11 mouse cellular contexts compared by ENCODE assay signal in genomic region chr9:27308561-27308960, GRCm38 (mm10). TPM values are rescaled to one million over a fixed set of nuclear protein-coding genes. Genes with fewer than 3 reads are reported as not detected.
A peak's percentile ranks its signal among the peaks of the same experiment; 100 is the strongest.
DNase-seq lines count a peak whose midpoint lies in the region; ATAC-seq and TF ChIP-seq lines count a peak whose summit lies in the region.
"Had no signal": no experiment of that assay in that cellular context is flagged by ENCODE, and none has a peak within 500 bp of the region (broad histone marks: within the 10 kb centered on the region; RNA-seq: fewer than 3 reads in every experiment).

No protein-coding gene starts in this region.

- peak; percentile 46; the same call in 1 of the 2 replicates for ATAC-seq in embryonic facial prominence, embryonic 11.5 days (replicated peaks; ENCODE audit: insufficient number of reproducible peaks, low FRiP score, low TSS enrichment, low read depth)
- ATAC-seq in hindbrain, embryonic 12.5 days (ENCODE audit: low FRiP score), result peak; percentile 84
- ATAC-seq in neural tube, embryonic 13.5 days (ENCODE audit: low read depth), result peak; percentile 79
- ATAC-seq in megakaryocyte, adult 5-6 weeks (ENCODE audit: poor library complexity, severe bottlenecking), result no peak

- H3K4me3 ChIP-seq in embryonic facial prominence, embryonic 11.5 days (ENCODE audit: low read depth, low read length), result no peak overlapping the region
- no peak overlapping the region for H3K4me3 ChIP-seq in embryonic facial prominence, embryonic 10.5 days
- H3K4me3 ChIP-seq in cerebellum, adult 2 months (replicated peaks; ENCODE audit: insufficient read depth, low read depth, low read length), result peak overlapping the region; percentile 9
- no peak overlapping the region for H3K4me3 ChIP-seq in hindbrain, embryonic 12.5 days
- no peak overlapping the region for H3K4me3 ChIP-seq in neural tube, embryonic 13.5 days
- H3K4me3 ChIP-seq: liver, embryonic 13.5 days had no signal

- H3K4me2 ChIP-seq in embryonic facial prominence, embryonic 11.5 days (ENCODE audit: low read depth, low read length), result no peak overlapping the region
- H3K4me2 ChIP-seq in hindbrain, embryonic 12.5 days (replicated peaks), result peak overlapping the region; percentile 24; the same call in 1 of the 2 replicates
- H3K4me2 ChIP-seq in neural tube, embryonic 13.5 days, result peak overlapping the region; percentile 11; the same call in 1 of the 2 replicates
- H3K4me2 ChIP-seq: heart, embryonic 11.5 days; liver, embryonic 13.5 days had no signal

- no peak for TF ChIP-seq CTCF in cerebellum, adult 2 months (IDR thresholded peaks at IDR 0.05; ENCODE audit: borderline replicate concordance, insufficient read depth, low read depth, low read length)

- no peak overlapping the region; the same call in 1 of the 2 replicates for H3K27ac ChIP-seq in embryonic facial prominence, embryonic 11.5 days (replicated peaks; ENCODE audit: low read depth, low read length)
- H3K27ac ChIP-seq in embryonic facial prominence, embryonic 10.5 days (replicated peaks), result no peak overlapping the region
- peak overlapping the region; percentile 73 for H3K27ac ChIP-seq in cerebellum, adult 2 months (ENCODE audit: insufficient read depth, low read length)
- peak overlapping the region; percentile 85 for H3K27ac ChIP-seq in hindbrain, embryonic 12.5 days
- H3K27ac ChIP-seq in neural tube, embryonic 13.5 days (replicated peaks), result peak overlapping the region; percentile 71
- H3K27ac ChIP-seq: liver, embryonic 13.5 days had no signal

- no peak for TF ChIP-seq POLR2A in cerebellum, adult 2 months (IDR thresholded peaks at IDR 0.05; ENCODE audit: borderline replicate concordance, insufficient read depth, low read length)

- H3K4me1 ChIP-seq in embryonic facial prominence, embryonic 11.5 days (ENCODE audit: control insufficient read depth, insufficient read depth, low read length), result peaks cover 3% of the 10 kb centered on the region; the same call in 1 of the 2 replicates
- H3K4me1 ChIP-seq in embryonic facial prominence, embryonic 10.5 days, result peaks cover 44% of the 10 kb centered on the region
- H3K4me1 ChIP-seq in cerebellum, adult 2 months (ENCODE audit: control insufficient read depth, insufficient read depth, low read length), result peaks cover 65% of the 10 kb centered on the region
- peaks cover 47% of the 10 kb centered on the region for H3K4me1 ChIP-seq in hindbrain, embryonic 12.5 days
- peaks cover 51% of the 10 kb centered on the region for H3K4me1 ChIP-seq in neural tube, embryonic 13.5 days (replicated peaks)
- H3K4me1 ChIP-seq: liver, embryonic 13.5 days had no signal

- H3K27me3 ChIP-seq in embryonic facial prominence, embryonic 11.5 days (ENCODE audit: control insufficient read depth, insufficient read depth, low read length), result no peaks in the 10 kb centered on the region
- no peaks in the 10 kb centered on the region for H3K27me3 ChIP-seq in embryonic facial prominence, embryonic 10.5 days (replicated peaks; ENCODE audit: low read depth, poor library complexity, severe bottlenecking)
- H3K27me3 ChIP-seq in cerebellum, adult 2 months (ENCODE audit: control insufficient read depth, insufficient read depth, low read length), result no peaks in the 10 kb centered on the region
- 0 out of 2 replicates have a peak, but pooled peaks cover 1% of the 10 kb centered on the region for H3K27me3 ChIP-seq in hindbrain, embryonic 12.5 days
- no peaks in the 10 kb centered on the region; the same call in 1 of the 2 replicates for H3K27me3 ChIP-seq in neural tube, embryonic 13.5 days
- H3K27me3 ChIP-seq: liver, embryonic 13.5 days had no signal

- H3K9me3 ChIP-seq in embryonic facial prominence, embryonic 11.5 days (replicated peaks; ENCODE audit: control insufficient read depth, low read length), result no peaks in the 10 kb centered on the region
- H3K9me3 ChIP-seq in embryonic facial prominence, embryonic 10.5 days, result no peaks in the 10 kb centered on the region
- H3K9me3 ChIP-seq in hindbrain, embryonic 12.5 days (replicated peaks), result no peaks in the 10 kb centered on the region
- no peaks in the 10 kb centered on the region for H3K9me3 ChIP-seq in neural tube, embryonic 13.5 days
- H3K9me3 ChIP-seq: liver, embryonic 13.5 days had no signal

- no peak overlapping the region for H3K9ac ChIP-seq in embryonic facial prominence, embryonic 11.5 days (replicated peaks; ENCODE audit: low read length)
- peak overlapping the region; percentile 38; the same call in 1 of the 2 replicates for H3K9ac ChIP-seq in hindbrain, embryonic 12.5 days
- H3K9ac ChIP-seq in neural tube, embryonic 13.5 days, result peak overlapping the region; percentile 61
- H3K9ac ChIP-seq: liver, embryonic 13.5 days had no signal

- WGBS in embryonic facial prominence, embryonic 11.5 days, result 30% methylated on average over 6 of the region's 6 CpGs
- WGBS in embryonic facial prominence, embryonic 10.5 days, result 43% methylated on average over 6 of the region's 6 CpGs
- WGBS in cerebellum, adult 2 months, result 11% methylated on average over 6 of the region's 6 CpGs
- WGBS in hindbrain, embryonic 12.5 days, result 22% methylated on average over 6 of the region's 6 CpGs
- WGBS in neural tube, embryonic 13.5 days, result 23% methylated on average over 6 of the region's 6 CpGs

- peak; percentile 30 for DNase-seq in embryonic facial prominence, embryonic 11.5 days (ENCODE audit: low spot score)
- DNase-seq in embryonic facial prominence, embryonic 10.5 days (ENCODE audit: low spot score), result no peak
- DNase-seq in cerebellum, adult 2 months, result peak in 1 of 2 experiments; percentile 55
- DNase-seq in adipocyte (ENCODE audit: low spot score), result no peak
- DNase-seq in thymus, postnatal 10 days (ENCODE audit: low spot score in 2 of 2), result no peak
- DNase-seq: kidney, postnatal 36 days; liver, embryonic 13.5 days had no signal

- H3K36me3 ChIP-seq in embryonic facial prominence, embryonic 11.5 days (replicated peaks; ENCODE audit: control insufficient read depth, insufficient read depth, low read depth, low read length), result no peaks in the 10 kb centered on the region
- H3K36me3 ChIP-seq in embryonic facial prominence, embryonic 10.5 days (replicated peaks), result peaks cover 10% of the 10 kb centered on the region; the same call in 1 of the 2 replicates
- H3K36me3 ChIP-seq in hindbrain, embryonic 12.5 days, result peaks cover 15% of the 10 kb centered on the region
- peaks cover 11% of the 10 kb centered on the region; the same call in 1 of the 2 replicates for H3K36me3 ChIP-seq in neural tube, embryonic 13.5 days
- H3K36me3 ChIP-seq: liver, embryonic 13.5 days had no signal

RNA-seq across cellular contexts. Expression of gene Igsf9b, which starts 9.6 kb away (rescaled TPM):
- 2.1 and 2.4 TPM in 2 replicates for polyA plus RNA-seq in embryonic facial prominence, embryonic 11.5 days (2014; fragmentation: Nextera tagmentation; extraction: Ambion mirVana)
- 4.2 and 4.8 TPM in 2 replicates for polyA plus RNA-seq in embryonic facial prominence, embryonic 10.5 days (2016; fragmentation: Nextera tagmentation; extraction: Ambion mirVana)
- 25.7 and 31.6 TPM in 2 replicates for polyA plus RNA-seq in cerebellum, adult 2 months (2012; rRNA removed)
- polyA plus RNA-seq in hindbrain, embryonic 12.5 days (2016; fragmentation: Nextera tagmentation; extraction: Ambion mirVana), result 10.3 and 11.6 TPM in 2 replicates
- polyA plus RNA-seq in neural tube, embryonic 13.5 days (2015; fragmentation: Nextera tagmentation; extraction: Ambion mirVana), result 12.6 and 14.3 TPM in 2 replicates
- not detected in 2 replicates for total RNA-seq in megakaryocyte, adult 5-6 weeks (2015)
- 0.08 and 0.33 TPM in 2 replicates for total RNA-seq in megakaryocyte, adult 5-6 weeks (2017)

Comparison
In these comparisons a context has a peak if more than half of its experiments do, and no peak if none do; other contexts are left out.
1. H3K27ac ChIP-seq: peak in cerebellum, adult 2 months (single experiment), hindbrain, embryonic 12.5 days (single experiment) and neural tube, embryonic 13.5 days (single experiment); none in embryonic facial prominence, embryonic 11.5 days (single experiment) and embryonic facial prominence, embryonic 10.5 days (single experiment).